24 mouse cellular contexts compared by ENCODE assay signal in the genomic region with DNA sequence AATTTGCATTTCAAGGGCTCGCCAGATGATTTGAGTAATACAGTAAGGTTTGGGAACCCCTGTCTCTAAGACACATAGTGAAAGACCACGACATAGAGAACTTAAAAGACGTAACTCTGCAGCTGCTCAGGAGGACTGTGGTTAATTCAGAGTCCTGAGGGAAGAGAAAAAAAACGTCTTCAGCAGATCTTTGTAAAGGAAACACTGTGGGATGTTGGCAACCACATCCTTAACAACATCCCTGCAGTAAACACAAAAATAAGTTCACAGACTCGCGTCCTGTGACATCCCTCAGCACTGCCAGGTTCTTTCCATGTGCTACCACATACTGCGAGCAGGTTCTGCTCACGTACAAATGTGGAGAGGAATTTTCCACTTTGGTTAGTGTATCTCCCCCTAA. TPM values are rescaled to one million over a fixed set of nuclear protein-coding genes. Genes with fewer than 3 reads are reported as not detected.
A peak's percentile ranks its signal among the peaks of the same experiment; 100 is the strongest.
DNase-seq lines count a peak whose midpoint lies in the region; ATAC-seq lines count a peak whose summit lies in the region.
"Had no signal": no experiment of that assay in that cellular context is flagged by ENCODE, and none has a peak within 500 bp of the region (broad histone marks: within the 10 kb centered on the region; RNA-seq: fewer than 3 reads in every experiment).

No protein-coding gene starts in this region.

- DNase-seq in lung, postnatal 36 days: peak; percentile 4
- no peak for DNase-seq in lung, postnatal 4 days
- peak; percentile 60 for DNase-seq in naive thymus-derived CD4-positive, alpha-beta T cell, adult 2 months (ENCODE audit: low read depth)
- peak; percentile 43 for DNase-seq in thymus, postnatal 4 days
- DNase-seq in Muller cell, postnatal 12 days (ENCODE audit: inconsistent ontology term): no peak
- DNase-seq in right cerebral cortex, postnatal 14 days: no peak
- DNase-seq: B cell, adult 2 months; cerebellum, adult 8-10 months; gastrocnemius, postnatal 36 days; heart, postnatal 4 days; kidney, adult 18-20 months; kidney, postnatal 14 days; retina, postnatal 1 day had no signal

- peak; percentile 71 for ATAC-seq in common myeloid progenitor, adult 5-6 weeks (replicated peaks; ENCODE audit: low read depth, poor library complexity, severe bottlenecking)
- ATAC-seq in monocyte, adult 5-6 weeks (replicated peaks; ENCODE audit: insufficient number of reproducible peaks, low FRiP score, low TSS enrichment, poor library complexity, severe bottlenecking): no peak
- ATAC-seq: forebrain, embryonic 14.5 days; hindbrain, embryonic 16.5 days; lung, postnatal 0 days; midbrain, embryonic 15.5 days had no signal

RNA-seq across cellular contexts. Expression of gene Tnfsf11, which starts 48.9 kb away (rescaled TPM):
- 0.23 TPM in 1 of 2 replicates, not detected in the other for total RNA-seq in common myeloid progenitor, adult 5-6 weeks (2017)
- not detected in 3 replicates for total RNA-seq in monocyte, adult 5-6 weeks (2017)
- total RNA-seq: adrenal gland, postnatal 4 days; G1E; gastrocnemius, postnatal 36 days; heart, postnatal 4 days; layer of hippocampus, adult 2 months; left cerebral cortex, postnatal 36 days; megakaryocyte-erythroid progenitor cell, adult 5-6 weeks had no signal

Comparison
In these comparisons a context has a peak if more than half of its experiments do, and no peak if none do; other contexts are left out.
1. DNase-seq: peak in lung, postnatal 36 days (single experiment), naive thymus-derived CD4-positive, alpha-beta T cell, adult 2 months (single experiment) and thymus, postnatal 4 days (single experiment); none in lung, postnatal 4 days (0 of 2), Muller cell, postnatal 12 days (single experiment) and right cerebral cortex, postnatal 14 days (single experiment).